Mouse (Mus musculus) heart, adult 2 months (tissue): ENCODE results near the gene Vmn1r85. TPM values are rescaled to one million over a fixed set of nuclear protein-coding genes. Genes with fewer than 3 reads are reported as not detected.
"Not testable (repeated sequence)": the region's sequence is repeated elsewhere in the genome, so short reads cannot be mapped to it uniquely, and the experiment has no call there.

Experiments
- DNase-seq, 2 experiments: peaks; one replicate each; pipeline ENCODE4 v3.0.0; 2021
- H3K27ac ChIP-seq: fragments of 200-600 bp; 2 replicates; pipeline ENCODE4 v1.8.1; 2022
- H3K27me3 ChIP-seq: fragments of 200-500 bp; 2 replicates; pipeline ENCODE4 v1.6.1; 2012; ENCODE audit warnings: mild to moderate bottlenecking, low read length, inconsistent platforms, mixed read lengths; ENCODE audit not compliant: control insufficient read depth, insufficient read depth
- H3K36me3 ChIP-seq: fragments of 200-500 bp; 2 replicates; pipeline ENCODE4 v1.6.1; 2012; ENCODE audit warnings: low read length, inconsistent platforms; ENCODE audit not compliant: control insufficient read depth, insufficient read depth
- H3K4me1 ChIP-seq: fragments of 200-500 bp; 2 replicates; pipeline ENCODE4 v1.6.1; 2011; ENCODE audit warnings: low read length; ENCODE audit not compliant: control insufficient read depth, insufficient read depth
- H3K4me3 ChIP-seq: fragments of 200-600 bp; 2 replicates; pipeline ENCODE4 v1.8.1; 2022
- H3K79me2 ChIP-seq: fragments of 200-500 bp; replicated peaks from 2 replicates; pipeline ENCODE4 v1.6.1; 2012; ENCODE audit warnings: mild to moderate bottlenecking, inconsistent platforms, low read length, moderate library complexity, mixed read lengths; ENCODE audit not compliant: control insufficient read depth, insufficient read depth
- H3K9ac ChIP-seq: fragments of 200-500 bp; 2 replicates; pipeline ENCODE4 v1.6.1; 2012; ENCODE audit warnings: low read depth, mild to moderate bottlenecking, control low read depth, inconsistent platforms, low read length, mixed read lengths
- CTCF ChIP-seq: fragments of 200-600 bp; IDR thresholded peaks from 2 replicates; pipeline ENCODE4 v1.8.1; 2022; ENCODE audit warnings: antibody characterized with exemption, mild to moderate bottlenecking, moderate library complexity
- EP300 ChIP-seq: fragments of 200-500 bp; IDR thresholded peaks from 2 replicates; pipeline ENCODE4 v1.6.1; 2011; ENCODE audit warnings: low read depth, low read length, control low read depth; ENCODE audit not compliant: insufficient read depth
- POLR2A ChIP-seq: fragments of 200-500 bp; IDR thresholded peaks from 2 replicates; pipeline ENCODE4 v1.6.1; 2011; ENCODE audit warnings: mild to moderate bottlenecking, low read depth, low read length, control low read depth; ENCODE audit not compliant: insufficient read depth
- WGBS: fragments of 180-500 bp; shearing (Covaris S2); methylation state at CpG from one replicate; pipeline ENCODE4 v1.1.7; 2018; 5-methylcytosine and 5-hydroxymethylcytosine counted together
- intact Hi-C: fragments of 180-260 bp; cut with DNase I; formaldehyde crosslinking; loops from one replicate; pipeline ENCODE4 v1.15.1; 2025
- polyA plus RNA-seq: library from polyadenylated mRNA; depleted of rRNA; stranded (reverse); fragments of >200 nt; gene quantifications from 2 replicates; pipeline ENCODE4 v1.2.3, GENCODE M21; 2012
- total RNA-seq, 2 experiments: library from RNA; stranded (reverse); gene quantifications; 2 replicates each; pipeline ENCODE4 v1.2.3; 2021

Gene Vmn1r85
- total and polyA plus RNA-seq, 3 experiments: not detected

- Histone ChIP-seq H3K27ac (no peak overlapping the region), H3K9ac (no peak overlapping the region), H3K4me3 (no peak overlapping the region), H3K36me3 (no peaks in the 10 kb centered on the region), H3K79me2 (no peaks in the 10 kb centered on the region), H3K27me3 (no peaks in the 10 kb centered on the region), H3K4me1 (no peaks in the 10 kb centered on the region)
- WGBS: 49% methylated on average over 5 of the region's 5 CpGs
- DNase-seq: no peak
- intact Hi-C loops: no loop called here
- no peak for TF ChIP-seq EP300
- no peak for TF ChIP-seq POLR2A
- TF ChIP-seq CTCF: no peak
Measured at GRCm38 (mm10) chr7:13072293-13072692, 22.7 kb downstream of the Vmn1r85 start.

- H3K4me1 ChIP-seq, H3K36me3 ChIP-seq, H3K9ac ChIP-seq, DNase-seq, H3K4me3 ChIP-seq, H3K79me2 ChIP-seq, H3K27me3 ChIP-seq, H3K27ac ChIP-seq, intact Hi-C loops: not testable (repeated sequence)
- 52% methylated on average over 2 of the region's 2 CpGs for WGBS
- TF ChIP-seq CTCF: peak; percentile 61
Measured at GRCm38 (mm10) chr7:13063399-13063798, 31.6 kb downstream of the Vmn1r85 start.

GRCm38 (mm10) chr7:13059536-13059935, 35.4 kb downstream of the Vmn1r85 start:
- DNase-seq: no peak
- no peaks in the 10 kb centered on the region for H3K79me2 ChIP-seq
- intact Hi-C loops: no loop called here

GRCm38 (mm10) chr7:13056913-13057700, 37.9 kb downstream of the Vmn1r85 start:
- intact Hi-C loops: no loop called here
- no peaks in the 10 kb centered on the region for H3K4me1 ChIP-seq

More at GRCm38 (mm10) chr7:13059536-13059935, 35.4 kb downstream of the Vmn1r85 start:
- 80% methylated on average over 9 of the region's 9 CpGs for WGBS
- Histone ChIP-seq H3K27ac (no peak overlapping the region), H3K4me3 (no peak overlapping the region), H3K4me1 (no peaks in the 10 kb centered on the region), H3K36me3 (no peaks in the 10 kb centered on the region), H3K27me3 (no peaks in the 10 kb centered on the region), H3K9ac (no peak overlapping the region)
- TF ChIP-seq POLR2A (no peak), CTCF (no peak), EP300 (no peak)

GRCm38 (mm10) chr7:13054287-13055010, 40.5 kb downstream of the Vmn1r85 start, which contains the start of gene Mzf1:
Gene Mzf1 (minus strand): TSS chr7:13054764.
- peak within 1 kb of the TSS; percentile 89 for H3K27ac ChIP-seq
- TF ChIP-seq CTCF (no peak), EP300 (peak; percentile 76; the same call in 1 of the 2 replicates), POLR2A (peak; percentile 90)
- H3K4me1 ChIP-seq: no peaks in the 10 kb centered on the region
- H3K27me3 ChIP-seq: no peaks in the 10 kb centered on the region
- peak within 1 kb of the TSS; percentile 59 for H3K4me3 ChIP-seq
- under 1% methylated on average over 41 of the region's 41 CpGs for WGBS
- H3K36me3 ChIP-seq: no peaks in the 10 kb centered on the region
- peak within 1 kb of the TSS; percentile 63 for H3K9ac ChIP-seq
- intact Hi-C loops: loop anchor here (2.0 to 5.0 kb wide), 5 partner anchors 16 to 223 kb away; partner anchors contain the start of genes Lig1, Ube2m, Zfp110 and Zfp128
- DNase-seq: peak; percentile 90 to 93
- H3K79me2 ChIP-seq: no peaks in the 10 kb centered on the region

More at GRCm38 (mm10) chr7:13056913-13057700, 37.9 kb downstream of the Vmn1r85 start:
- H3K27me3 ChIP-seq: no peaks in the 10 kb centered on the region
- no peak overlapping the region for H3K27ac ChIP-seq
- no peak for DNase-seq
- H3K4me3 ChIP-seq: no peak overlapping the region
- 63% methylated on average over 8 of the region's 8 CpGs for WGBS
- H3K79me2 ChIP-seq: no peaks in the 10 kb centered on the region
- no peaks in the 10 kb centered on the region for H3K36me3 ChIP-seq
- TF ChIP-seq POLR2A (no peak), CTCF (peak; percentile 21; the same call in 1 of the 2 replicates), EP300 (no peak)
- no peak overlapping the region for H3K9ac ChIP-seq

- TF ChIP-seq EP300 (no peak), POLR2A (no peak), CTCF (no peak)
- Histone ChIP-seq H3K4me3 (peak overlapping the region; percentile 59), H3K9ac (peak overlapping the region; percentile 63), H3K27ac (peak overlapping the region; percentile 89), H3K79me2 (no peaks in the 10 kb centered on the region), H3K4me1 (no peaks in the 10 kb centered on the region), H3K27me3 (no peaks in the 10 kb centered on the region), H3K36me3 (no peaks in the 10 kb centered on the region)
- no peak for DNase-seq
- intact Hi-C loops: loop anchor here (2.0 to 5.0 kb wide), 5 partner anchors 15 to 223 kb away; partner anchors contain the start of genes Lig1, Ube2m, Zfp110 and Zfp128
- WGBS: 2% methylated on average over 15 of the region's 15 CpGs
Measured at GRCm38 (mm10) chr7:13053961-13054286, 41.0 kb downstream of the Vmn1r85 start.
